Mouse (Mus musculus): ENCODE measurements at regions not wholly inside any gene's neighbourhood (a gene's known extent, or its start where the extent isn't known, plus 50 kb on each side); places are given as distances from the start of the nearest gene placed in this dataset.

GRCm38 (mm10) chr15:6129697-6130096 lies 169.9 kb upstream of the Dab2 start:
- Histone ChIP-seq H3K9ac (ENCODE audit: low read depth, poor library complexity, severe bottlenecking) (no peak overlapping the region), H3K36me3 (ENCODE audit: control insufficient read depth, insufficient read depth, low read length, poor library complexity, severe bottlenecking) (no peaks in the 10 kb centered on the region), H3K9me3 (replicated peaks; ENCODE audit: control insufficient read depth, insufficient read depth, low read length, poor library complexity, severe bottlenecking) (no peaks in the 10 kb centered on the region), H3K4me3 (ENCODE audit: low read depth, low read length) (no peak overlapping the region), H3K27me3 (ENCODE audit: control insufficient read depth, insufficient read depth, low read length, poor library complexity, severe bottlenecking) (no peaks in the 10 kb centered on the region), H3K27ac (ENCODE audit: insufficient read depth, low read length) (no peak overlapping the region), H3K4me1 (ENCODE audit: control insufficient read depth, insufficient read depth, low read length) (no peaks in the 10 kb centered on the region)
- no peak for TF ChIP-seq POLR2A (IDR thresholded peaks at IDR 0.05; ENCODE audit: insufficient read depth, low read length)
- no peak for TF ChIP-seq EP300 (IDR thresholded peaks at IDR 0.05; ENCODE audit: insufficient read depth, low read depth, low read length)
- no peak for TF ChIP-seq CTCF (IDR thresholded peaks at IDR 0.05; ENCODE audit: low read depth, low read length)

- Histone ChIP-seq H3K4me3 (ENCODE audit: low read depth, low read length) (no peak overlapping the region), H3K27me3 (ENCODE audit: control insufficient read depth, insufficient read depth, low read length, poor library complexity, severe bottlenecking) (no peaks in the 10 kb centered on the region), H3K27ac (ENCODE audit: insufficient read depth, low read length) (no peak overlapping the region), H3K36me3 (ENCODE audit: control insufficient read depth, insufficient read depth, low read length, poor library complexity, severe bottlenecking) (no peaks in the 10 kb centered on the region), H3K4me1 (ENCODE audit: control insufficient read depth, insufficient read depth, low read length) (no peaks in the 10 kb centered on the region), H3K9ac (ENCODE audit: low read depth, poor library complexity, severe bottlenecking) (no peak overlapping the region), H3K9me3 (replicated peaks; ENCODE audit: control insufficient read depth, insufficient read depth, low read length, poor library complexity, severe bottlenecking) (0 out of 2 replicates have a peak, but pooled peaks cover 2% of the 10 kb centered on the region)
- TF ChIP-seq POLR2A (IDR thresholded peaks at IDR 0.05; ENCODE audit: insufficient read depth, low read length) (no peak), CTCF (IDR thresholded peaks at IDR 0.05; ENCODE audit: low read depth, low read length) (no peak), EP300 (IDR thresholded peaks at IDR 0.05; ENCODE audit: insufficient read depth, low read depth, low read length) (no peak)
Measured at GRCm38 (mm10) chr15:6132216-6132615, 167.4 kb upstream of the Dab2 start.

DNA sequence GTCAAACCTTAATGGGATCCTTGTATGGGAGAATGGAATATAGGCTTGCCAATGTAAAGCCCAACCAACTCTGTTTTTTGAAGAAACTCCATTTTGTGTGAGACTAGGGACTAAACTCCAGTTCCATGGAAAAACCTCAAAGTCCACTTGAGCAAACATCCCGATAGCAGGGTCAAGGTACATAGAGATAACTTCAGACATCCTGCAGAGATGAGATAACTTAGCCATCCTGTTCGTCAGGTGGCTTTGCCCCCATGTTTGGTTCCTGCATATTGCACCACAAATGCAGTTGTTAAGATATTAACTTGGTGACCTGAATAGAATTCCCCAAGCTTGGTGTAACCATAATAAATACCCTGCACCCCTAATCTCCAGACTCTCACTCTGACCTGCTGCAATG lies 154.5 kb upstream of the Dab2 start:
- Histone ChIP-seq H3K27ac (ENCODE audit: insufficient read depth, low read length) (no peak overlapping the region), H3K36me3 (ENCODE audit: control insufficient read depth, insufficient read depth, low read length, poor library complexity, severe bottlenecking) (no peaks in the 10 kb centered on the region), H3K4me1 (ENCODE audit: control insufficient read depth, insufficient read depth, low read length) (no peaks in the 10 kb centered on the region), H3K27me3 (ENCODE audit: control insufficient read depth, insufficient read depth, low read length, poor library complexity, severe bottlenecking) (no peaks in the 10 kb centered on the region), H3K9ac (ENCODE audit: low read depth, poor library complexity, severe bottlenecking) (no peak overlapping the region), H3K9me3 (replicated peaks; ENCODE audit: control insufficient read depth, insufficient read depth, low read length, poor library complexity, severe bottlenecking) (no peaks in the 10 kb centered on the region), H3K4me3 (ENCODE audit: low read depth, low read length) (no peak overlapping the region)
- no peak for TF ChIP-seq CTCF (IDR thresholded peaks at IDR 0.05; ENCODE audit: low read depth, low read length)

GRCm38 (mm10) chr15:6154706-6155105 lies 144.9 kb upstream of the Dab2 start:
- Histone ChIP-seq H3K27ac (ENCODE audit: insufficient read depth, low read length) (no peak overlapping the region), H3K9me3 (replicated peaks; ENCODE audit: control insufficient read depth, insufficient read depth, low read length, poor library complexity, severe bottlenecking) (no peaks in the 10 kb centered on the region), H3K4me1 (ENCODE audit: control insufficient read depth, insufficient read depth, low read length) (no peaks in the 10 kb centered on the region), H3K9ac (ENCODE audit: low read depth, poor library complexity, severe bottlenecking) (no peak overlapping the region), H3K36me3 (ENCODE audit: control insufficient read depth, insufficient read depth, low read length, poor library complexity, severe bottlenecking) (no peaks in the 10 kb centered on the region), H3K27me3 (ENCODE audit: control insufficient read depth, insufficient read depth, low read length, poor library complexity, severe bottlenecking) (no peaks in the 10 kb centered on the region), H3K4me3 (ENCODE audit: low read depth, low read length) (no peak overlapping the region)
- TF ChIP-seq POLR2A (IDR thresholded peaks at IDR 0.05; ENCODE audit: insufficient read depth, low read length): no peak
- TF ChIP-seq EP300 (IDR thresholded peaks at IDR 0.05; ENCODE audit: insufficient read depth, low read depth, low read length): no peak
- no peak for TF ChIP-seq CTCF (IDR thresholded peaks at IDR 0.05; ENCODE audit: low read depth, low read length)

GRCm38 (mm10) chr15:6180261-6180660 lies 119.3 kb upstream of the Dab2 start:
- Histone ChIP-seq H3K36me3 (ENCODE audit: control insufficient read depth, insufficient read depth, low read length, poor library complexity, severe bottlenecking) (no peaks in the 10 kb centered on the region), H3K4me3 (ENCODE audit: low read depth, low read length) (no peak overlapping the region), H3K4me1 (ENCODE audit: control insufficient read depth, insufficient read depth, low read length) (no peaks in the 10 kb centered on the region), H3K27ac (ENCODE audit: insufficient read depth, low read length) (no peak overlapping the region), H3K27me3 (ENCODE audit: control insufficient read depth, insufficient read depth, low read length, poor library complexity, severe bottlenecking) (no peaks in the 10 kb centered on the region), H3K9me3 (replicated peaks; ENCODE audit: control insufficient read depth, insufficient read depth, low read length, poor library complexity, severe bottlenecking) (no peaks in the 10 kb centered on the region), H3K9ac (ENCODE audit: low read depth, poor library complexity, severe bottlenecking) (no peak overlapping the region)
- TF ChIP-seq CTCF (IDR thresholded peaks at IDR 0.05; ENCODE audit: low read depth, low read length) (no peak), POLR2A (IDR thresholded peaks at IDR 0.05; ENCODE audit: insufficient read depth, low read length) (no peak), EP300 (IDR thresholded peaks at IDR 0.05; ENCODE audit: insufficient read depth, low read depth, low read length) (no peak)

DNA sequence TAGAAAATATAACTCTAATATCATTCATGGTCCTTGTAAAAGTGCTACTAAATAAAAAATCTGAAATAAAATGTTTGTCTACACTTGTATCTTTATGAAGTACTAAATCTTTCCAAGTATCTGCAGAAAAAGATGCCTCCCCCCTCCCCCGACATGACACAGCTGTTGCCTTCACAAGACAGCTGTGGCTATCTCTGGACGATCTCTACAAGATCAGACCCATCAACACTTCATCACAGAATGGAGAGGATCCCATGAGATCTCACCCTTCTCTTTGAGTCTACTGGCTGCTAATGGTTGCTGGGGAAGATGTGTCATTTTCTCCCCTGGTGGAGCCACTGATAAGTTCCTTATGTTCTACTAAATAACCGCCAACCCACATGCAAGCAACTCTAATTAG lies 116.0 kb upstream of the Dab2 start:
- TF ChIP-seq EP300 (IDR thresholded peaks at IDR 0.05; ENCODE audit: insufficient read depth, low read depth, low read length) (no peak), CTCF (IDR thresholded peaks at IDR 0.05; ENCODE audit: low read depth, low read length) (no peak), POLR2A (IDR thresholded peaks at IDR 0.05; ENCODE audit: insufficient read depth, low read length) (no peak)
- Histone ChIP-seq H3K27ac (ENCODE audit: insufficient read depth, low read length) (no peak overlapping the region), H3K4me1 (ENCODE audit: control insufficient read depth, insufficient read depth, low read length) (no peaks in the 10 kb centered on the region), H3K4me3 (ENCODE audit: low read depth, low read length) (no peak overlapping the region), H3K9me3 (replicated peaks; ENCODE audit: control insufficient read depth, insufficient read depth, low read length, poor library complexity, severe bottlenecking) (no peaks in the 10 kb centered on the region), H3K27me3 (ENCODE audit: control insufficient read depth, insufficient read depth, low read length, poor library complexity, severe bottlenecking) (no peaks in the 10 kb centered on the region), H3K36me3 (ENCODE audit: control insufficient read depth, insufficient read depth, low read length, poor library complexity, severe bottlenecking) (no peaks in the 10 kb centered on the region), H3K9ac (ENCODE audit: low read depth, poor library complexity, severe bottlenecking) (no peak overlapping the region)
